Mouse (Mus musculus) urinary bladder, postnatal 10 days (tissue): ENCODE data around the gene Casq2.

Experiments
- DNase-seq: peaks from one replicate; pipeline ENCODE4 v3.0.0; 2022; ENCODE audit warnings: low spot score

The Casq2 gene

DNA sequence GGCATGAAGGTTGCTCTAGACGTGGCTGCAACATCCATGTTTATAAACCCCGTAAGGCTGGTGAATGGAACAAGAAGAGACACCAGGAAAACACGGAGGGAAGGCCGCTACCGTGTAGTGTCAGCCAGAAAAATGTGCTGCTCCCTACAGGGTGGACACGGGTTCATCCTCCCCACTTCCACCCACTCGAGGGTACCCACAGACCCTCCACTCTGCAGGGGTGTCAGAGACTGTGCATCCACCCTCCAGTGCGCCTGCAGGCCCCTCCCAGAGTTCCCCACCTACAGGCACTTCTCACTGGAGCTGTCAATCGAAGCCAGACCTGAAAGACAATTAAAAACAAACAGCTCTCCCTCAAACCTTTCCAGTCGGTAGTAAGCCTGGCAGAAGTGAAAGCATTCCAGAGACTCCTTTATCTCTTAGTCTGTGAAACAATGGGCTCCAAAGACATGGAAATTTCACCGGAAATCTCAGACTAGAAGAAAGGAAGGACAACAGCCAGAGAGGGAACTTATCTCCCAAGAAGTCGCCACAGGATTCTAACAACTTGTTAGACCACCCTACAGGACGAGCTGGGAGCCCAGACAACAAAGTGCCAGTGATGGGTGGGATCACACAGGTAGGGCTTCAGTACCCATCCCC lies 2.5 kb upstream of the Casq2 start:
- no peak for DNase-seq

DNA sequence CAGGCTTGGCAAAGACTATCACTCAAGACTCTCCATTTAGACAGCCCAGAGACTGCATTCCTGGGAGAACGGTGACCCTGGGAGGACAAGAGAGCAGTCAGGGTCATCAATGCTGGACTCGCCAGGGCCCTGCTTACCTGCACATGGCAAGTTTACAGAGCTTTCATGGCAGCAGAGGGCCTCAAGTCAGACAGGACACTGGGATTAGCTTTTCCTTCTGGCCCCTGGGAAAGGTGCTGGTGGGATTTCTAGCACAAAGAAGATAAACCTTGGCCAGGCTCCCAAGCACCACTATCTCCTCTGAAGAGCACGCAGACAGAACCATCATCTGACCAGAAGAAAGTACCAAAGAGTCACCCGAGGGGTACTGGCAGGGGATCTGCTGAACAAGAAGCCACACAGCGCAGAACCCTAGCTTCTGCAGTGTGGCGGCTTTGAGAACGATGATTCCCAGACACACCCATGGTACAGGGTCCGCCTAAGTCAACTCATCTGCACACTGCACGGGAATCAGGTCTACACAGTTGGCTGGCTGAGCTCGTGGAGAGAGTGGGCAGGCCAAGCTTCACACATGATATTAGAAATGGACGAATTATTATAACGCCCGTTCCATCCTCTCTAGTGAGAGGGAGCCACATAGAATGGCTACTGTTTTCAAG lies 1.3 kb upstream of the Casq2 start:
- DNase-seq = no peak

DNA sequence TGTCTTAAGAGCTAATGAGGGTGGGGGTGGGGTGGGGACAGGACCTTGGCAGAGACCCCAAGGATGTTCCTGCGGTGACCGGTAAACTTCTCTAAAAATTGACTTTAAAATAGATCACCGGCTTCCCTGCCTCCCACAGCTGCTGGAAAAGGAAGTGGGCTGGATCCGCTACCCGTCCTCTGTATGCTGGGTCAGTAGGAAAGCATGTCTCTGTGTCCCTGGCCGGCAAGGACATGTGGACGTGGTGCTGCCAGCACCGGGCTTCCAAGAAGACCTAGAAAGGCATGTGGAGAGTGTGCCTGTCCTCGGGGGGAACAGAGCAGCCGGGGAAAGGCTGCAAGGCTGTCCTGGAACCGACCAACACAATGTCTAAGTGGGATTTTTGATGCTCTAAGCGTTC lies 496 bp upstream of the Casq2 start:
- no peak for DNase-seq

DNA sequence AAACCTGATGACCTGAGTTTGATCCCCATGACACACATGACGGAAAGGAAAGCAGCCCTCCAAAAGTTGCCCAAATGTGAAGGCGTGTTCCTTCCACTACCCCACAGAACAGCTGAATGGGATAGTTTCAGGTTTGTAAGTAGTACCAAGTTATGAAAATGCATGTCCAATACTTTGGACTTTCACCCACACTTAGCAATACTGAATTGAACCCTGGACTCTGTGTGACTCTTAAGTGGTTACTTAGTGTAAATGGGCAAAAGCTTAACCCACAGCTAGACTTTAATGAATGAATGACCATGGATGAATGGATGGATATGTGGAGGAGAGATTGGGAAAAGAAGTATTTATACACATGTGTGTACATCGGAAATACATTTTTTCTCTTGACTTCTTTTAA lies 8.6 kb downstream of the Casq2 start:
- DNase-seq = no peak

DNA sequence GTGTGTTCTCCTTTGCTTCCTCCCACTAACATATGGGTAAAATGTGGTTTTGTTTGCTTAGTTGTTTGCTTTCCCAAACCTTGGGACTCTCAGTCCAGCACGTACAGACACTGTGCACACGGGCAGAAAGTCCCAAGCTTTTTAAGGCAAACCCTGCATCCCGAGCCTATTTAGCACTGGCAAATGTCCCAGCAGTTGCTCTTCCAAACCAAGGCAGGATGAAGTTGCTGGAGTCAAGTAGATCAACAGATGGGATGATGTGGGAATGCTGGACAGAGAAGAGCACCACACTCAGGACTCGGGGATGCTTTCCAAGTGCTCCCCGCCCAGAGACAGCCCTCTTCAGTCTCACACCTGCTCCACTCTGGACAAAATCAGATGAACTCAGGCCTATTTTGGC lies 9.2 kb downstream of the Casq2 start:
- DNase-seq = no peak

DNA sequence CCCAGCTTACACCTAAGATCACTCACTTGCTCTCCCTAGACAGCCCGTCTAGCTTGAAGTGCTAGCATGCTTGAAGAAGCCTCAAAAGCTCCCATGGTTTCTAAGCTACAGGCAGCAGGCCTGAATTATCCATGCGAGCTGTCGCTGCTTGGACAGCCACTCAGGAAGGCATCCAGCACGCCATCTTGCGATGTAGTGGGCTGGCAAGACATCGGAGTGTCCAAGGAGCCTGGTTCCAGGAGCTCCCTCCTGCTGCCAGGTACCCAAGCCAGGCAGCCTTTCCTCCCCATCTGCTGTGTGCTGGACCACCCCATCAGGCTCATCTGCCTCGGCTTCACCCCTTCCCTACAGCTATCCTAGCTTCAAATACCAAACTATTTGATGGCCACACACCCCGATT lies 10.2 kb downstream of the Casq2 start:
- DNase-seq = no peak

DNA sequence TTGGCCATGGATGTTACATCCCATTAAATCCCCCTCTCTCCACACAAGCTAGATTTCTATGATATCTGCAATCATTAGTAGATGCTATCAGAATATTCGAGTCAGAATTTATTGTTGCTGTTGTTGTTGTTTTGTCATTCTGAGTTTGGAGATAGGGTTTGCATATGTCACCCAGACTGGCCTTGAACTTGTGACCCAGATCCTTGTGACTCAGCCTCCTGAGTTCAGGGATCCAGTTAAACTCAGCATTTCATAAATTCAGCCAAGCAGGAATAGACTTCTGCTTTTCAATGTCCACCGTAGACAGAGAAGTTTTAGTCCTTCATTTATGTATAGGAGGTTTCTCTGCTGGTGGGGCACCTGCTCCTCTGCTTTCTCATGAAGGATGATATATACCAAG lies 10.8 kb downstream of the Casq2 start:
- DNase-seq = no peak

DNA sequence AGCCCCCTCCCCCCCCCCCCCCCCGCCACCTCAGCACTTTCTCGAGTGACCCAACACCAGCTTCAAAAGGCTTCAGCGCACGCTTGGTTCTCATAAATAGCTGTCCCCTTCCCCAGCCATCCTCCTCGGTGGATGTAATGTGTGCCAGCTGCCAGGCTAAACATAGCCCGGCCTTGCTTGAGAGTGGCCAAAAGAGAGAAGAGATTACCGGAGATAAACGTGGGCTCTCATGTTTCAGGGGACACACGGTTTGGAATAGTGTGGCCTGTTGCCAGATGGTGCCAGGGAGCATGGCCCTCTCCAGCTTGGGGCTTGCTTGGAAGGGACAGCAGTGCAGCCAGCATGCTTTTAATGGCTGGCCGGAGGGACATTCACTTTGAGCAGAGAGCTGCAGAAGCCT lies 13.0 kb downstream of the Casq2 start:
- DNase-seq = no peak

DNA sequence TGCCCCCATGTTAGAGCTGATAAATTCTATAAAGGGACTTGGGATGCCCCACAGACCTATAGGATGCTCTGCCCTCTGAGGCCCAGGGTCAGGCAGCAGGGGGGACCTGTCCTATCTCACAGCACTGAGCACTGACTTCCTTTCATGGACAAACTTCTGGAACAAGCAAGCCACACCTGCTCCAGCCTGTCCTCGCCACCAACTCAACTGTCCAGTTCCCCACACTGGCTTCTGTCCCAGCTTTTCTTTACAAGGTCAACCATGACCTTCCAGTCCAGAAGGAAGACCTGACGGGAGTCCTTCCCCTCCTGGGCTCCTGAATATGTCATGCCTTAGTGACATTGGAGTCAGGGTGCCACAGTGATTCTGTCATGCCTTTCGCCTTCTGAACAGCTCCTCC lies 13.6 kb downstream of the Casq2 start:
- DNase-seq = no peak

DNA sequence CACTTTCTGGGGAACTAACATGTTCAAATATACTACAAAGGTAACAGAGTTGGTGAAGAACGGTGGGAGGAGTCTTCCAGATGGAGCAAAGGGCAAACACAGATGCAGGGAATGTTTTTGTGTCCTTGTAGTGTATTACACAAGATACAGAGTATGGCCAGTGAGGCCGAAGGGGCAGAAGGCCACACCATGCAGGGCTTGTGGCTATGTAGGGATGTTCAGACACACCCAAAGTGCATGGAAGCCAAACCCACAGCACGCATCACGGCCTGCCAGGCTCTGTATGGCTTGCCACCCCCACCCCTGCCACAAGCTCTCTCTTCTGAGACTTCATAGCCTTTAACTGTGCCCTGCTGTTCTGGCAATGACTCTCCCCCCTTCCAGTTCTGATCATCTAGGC lies 15.2 kb downstream of the Casq2 start:
- DNase-seq = no peak

DNA sequence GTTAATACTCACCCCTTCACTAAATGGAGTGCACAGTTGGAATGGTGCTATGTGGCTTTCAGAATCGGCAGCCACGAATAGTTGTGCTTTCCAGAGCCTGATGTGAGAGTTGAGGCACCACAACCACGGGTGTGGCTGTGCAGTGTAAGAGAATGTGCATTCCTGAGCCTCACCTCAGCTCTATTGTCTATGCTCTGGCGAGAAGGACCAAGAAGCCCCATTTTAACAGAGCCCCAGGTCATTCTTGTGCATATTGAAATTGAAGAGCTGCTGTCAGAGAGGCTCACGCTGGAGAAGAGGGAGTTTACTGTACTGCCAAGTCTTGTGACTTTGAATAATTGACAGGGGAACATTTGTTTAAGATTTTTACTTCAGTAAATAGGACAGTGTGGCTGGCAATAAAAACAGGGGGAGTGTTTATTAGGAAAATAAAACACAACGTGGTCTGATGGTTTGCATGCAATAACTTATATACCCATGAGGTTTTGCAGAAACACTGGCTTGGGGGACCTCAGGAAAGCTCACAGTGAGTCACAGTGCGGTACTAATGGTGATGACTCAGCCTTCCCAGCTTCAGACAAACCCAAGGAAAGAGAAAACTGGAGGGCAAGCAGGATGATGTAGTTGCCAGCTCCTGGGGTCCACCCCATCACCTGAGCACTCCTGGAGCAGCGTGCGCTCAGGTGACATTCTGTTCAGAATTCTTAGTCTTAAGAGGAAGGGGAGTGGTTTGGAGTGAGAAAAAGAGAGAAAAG lies 17.8 kb downstream of the Casq2 start:
- no peak for DNase-seq

DNA sequence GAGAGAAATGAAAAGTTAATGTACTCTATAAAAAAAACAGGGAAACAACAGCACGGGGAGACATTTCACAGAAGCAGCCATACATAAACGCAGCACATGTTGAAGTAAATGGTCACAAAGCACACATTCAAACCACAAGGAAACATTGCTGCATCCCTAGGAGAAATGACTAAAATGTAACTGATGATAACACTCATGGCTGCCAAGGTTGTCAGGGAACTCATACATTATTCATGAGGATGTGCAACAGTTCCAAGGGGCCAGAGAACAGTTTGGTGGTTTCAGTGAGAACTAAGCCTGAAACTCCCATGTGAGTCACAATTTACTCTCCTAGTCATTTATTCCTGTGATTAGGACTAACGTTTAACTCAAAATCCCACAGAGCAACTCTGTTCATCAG lies 22.0 kb downstream of the Casq2 start:
- no peak for DNase-seq

DNA sequence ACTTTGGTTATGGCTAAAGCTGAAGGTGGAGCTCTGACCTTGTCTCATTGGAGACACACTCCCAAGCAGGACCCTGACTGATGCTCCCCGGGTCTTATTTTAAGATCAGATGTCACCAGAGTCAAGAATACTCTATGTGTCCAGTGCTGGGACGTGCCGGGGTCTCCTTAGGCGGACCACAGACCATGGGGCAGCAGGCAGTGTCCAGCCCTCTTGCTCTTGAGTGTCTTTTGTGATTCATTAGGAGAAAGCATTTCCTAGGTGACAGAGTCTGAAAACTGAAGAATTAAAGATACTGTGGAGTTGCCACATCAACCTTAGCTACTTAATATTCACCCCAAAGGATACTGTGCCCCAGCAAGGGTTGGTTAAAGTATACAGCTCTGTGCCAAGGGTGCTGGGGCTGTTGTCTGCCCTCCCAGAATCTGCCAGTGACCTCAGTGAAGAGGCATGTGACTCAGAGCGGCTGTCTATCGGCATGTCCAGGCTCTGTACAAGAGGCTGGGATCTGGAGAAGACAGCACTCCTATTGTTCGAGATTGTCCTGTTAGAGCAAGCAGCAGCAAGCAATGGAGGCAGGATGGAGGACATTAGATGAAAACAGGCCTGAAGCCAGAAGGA lies 25.9 kb downstream of the Casq2 start:
- no peak for DNase-seq

DNA sequence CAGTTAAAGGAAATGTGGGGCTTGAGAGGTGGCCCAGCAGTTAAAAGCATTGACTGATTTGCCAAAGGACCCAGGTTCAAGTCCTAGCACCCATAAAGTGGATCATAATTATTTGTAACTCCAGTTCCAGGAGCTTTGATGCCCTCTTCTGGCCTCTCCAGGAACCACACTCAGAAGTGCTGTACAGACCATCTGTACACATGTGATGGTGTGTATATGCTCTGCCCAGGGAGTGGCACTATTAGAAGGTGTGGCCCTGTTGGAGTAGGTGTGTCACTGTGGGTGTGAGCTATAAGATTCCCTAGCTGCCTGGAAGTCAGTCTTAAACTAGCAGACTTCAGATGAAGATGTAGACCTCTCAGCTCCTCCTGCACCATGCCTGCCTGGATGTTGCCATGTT lies 34.7 kb downstream of the Casq2 start:
- no peak for DNase-seq

DNA sequence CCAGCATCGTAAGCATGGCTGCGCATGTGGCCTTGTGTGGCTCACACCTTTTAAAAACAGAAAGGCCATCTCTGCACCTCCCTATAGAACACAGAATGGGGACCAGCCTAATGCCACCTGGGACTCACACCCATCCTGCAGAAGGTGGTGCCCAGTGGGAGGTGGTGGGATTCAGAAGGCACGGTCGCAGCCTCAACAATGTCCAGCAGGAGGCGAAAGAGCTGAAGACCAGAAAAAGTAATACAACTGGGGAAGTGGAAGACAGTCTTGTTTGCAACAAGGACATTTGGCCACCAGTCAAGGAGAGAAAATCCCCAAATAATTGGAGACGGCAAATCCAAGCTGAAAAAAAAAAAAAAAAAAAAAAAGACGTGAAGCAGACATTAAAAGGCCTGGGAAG lies 35.8 kb downstream of the Casq2 start:
- DNase-seq = no peak

DNA sequence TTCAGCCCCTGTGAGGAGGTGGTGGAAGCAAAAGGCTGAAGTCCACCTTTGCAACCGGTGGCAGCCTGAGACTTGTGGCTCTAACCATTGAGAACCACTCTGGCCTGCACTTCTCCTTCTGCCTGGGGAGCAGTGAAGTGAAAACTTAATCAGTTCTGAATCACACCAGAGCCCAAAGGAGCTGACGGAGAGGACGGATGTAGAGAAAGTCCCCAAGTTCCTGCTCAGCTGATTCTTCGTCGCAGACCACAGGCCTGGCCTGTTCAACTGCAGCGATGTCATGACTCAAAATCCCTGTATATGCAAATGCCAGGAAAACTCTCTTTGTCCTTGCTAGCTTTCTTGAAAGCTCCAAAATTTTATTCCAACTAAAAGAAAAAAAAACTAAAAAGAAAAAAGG lies 37.4 kb downstream of the Casq2 start:
- no peak for DNase-seq

DNA sequence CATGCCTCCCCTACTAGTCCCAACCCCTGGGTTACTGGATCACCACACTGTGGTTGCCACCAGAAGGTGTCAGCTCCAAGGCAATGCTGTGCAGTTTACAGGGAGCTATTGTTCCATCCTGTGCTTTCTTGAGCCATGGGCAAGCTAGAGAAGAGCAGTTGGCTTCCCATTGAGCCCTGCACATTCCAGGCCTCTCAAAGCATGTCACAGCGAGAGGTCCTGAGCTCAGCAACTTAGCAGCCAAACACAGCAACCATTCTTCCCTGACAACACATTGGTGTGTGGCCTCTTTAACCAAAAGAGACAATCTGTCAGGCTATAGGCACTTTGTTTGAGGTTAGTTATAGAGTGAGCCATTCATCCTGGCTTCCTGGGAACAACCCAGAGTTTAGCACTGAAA lies 39.3 kb downstream of the Casq2 start:
- DNase-seq = no peak

DNA sequence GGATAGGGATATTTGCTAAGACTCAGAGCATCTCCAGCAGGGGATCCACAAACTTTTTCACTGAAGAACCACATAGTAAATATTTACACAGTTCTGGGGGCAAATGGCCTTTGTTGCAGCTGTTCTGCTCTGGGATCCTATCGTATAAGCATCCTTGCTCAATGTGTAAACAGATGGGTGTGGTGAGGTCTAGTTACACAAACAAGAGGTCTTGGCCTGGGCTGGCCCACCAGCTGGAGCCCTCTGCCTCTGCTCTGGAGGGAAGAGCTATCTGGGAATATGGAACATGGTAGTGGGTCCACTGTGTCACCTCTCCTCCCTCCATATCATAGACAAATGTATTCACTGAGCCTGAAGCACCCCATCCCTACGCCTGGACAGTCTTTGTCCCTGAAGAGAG lies 40.9 kb downstream of the Casq2 start:
- no peak for DNase-seq

DNA sequence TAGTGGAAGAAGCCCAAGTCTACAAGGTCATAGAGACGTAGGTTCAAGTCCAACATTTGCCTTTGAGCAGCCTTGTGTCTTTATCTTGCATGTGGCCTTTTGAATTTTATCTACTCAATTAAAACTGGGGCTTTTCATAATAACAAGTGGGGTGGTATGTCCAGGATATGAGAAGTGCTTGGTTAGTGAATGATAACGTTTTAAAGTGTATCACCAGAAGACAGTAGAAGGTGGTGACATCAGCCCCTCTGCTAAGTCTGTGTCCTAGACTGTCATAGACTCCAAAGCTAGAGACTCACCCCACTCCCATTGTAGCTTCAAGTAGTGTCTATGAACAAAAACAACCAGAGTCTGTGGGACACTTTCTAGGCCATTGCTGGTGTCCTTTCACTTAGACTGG lies 42.0 kb downstream of the Casq2 start:
- DNase-seq = no peak

DNA sequence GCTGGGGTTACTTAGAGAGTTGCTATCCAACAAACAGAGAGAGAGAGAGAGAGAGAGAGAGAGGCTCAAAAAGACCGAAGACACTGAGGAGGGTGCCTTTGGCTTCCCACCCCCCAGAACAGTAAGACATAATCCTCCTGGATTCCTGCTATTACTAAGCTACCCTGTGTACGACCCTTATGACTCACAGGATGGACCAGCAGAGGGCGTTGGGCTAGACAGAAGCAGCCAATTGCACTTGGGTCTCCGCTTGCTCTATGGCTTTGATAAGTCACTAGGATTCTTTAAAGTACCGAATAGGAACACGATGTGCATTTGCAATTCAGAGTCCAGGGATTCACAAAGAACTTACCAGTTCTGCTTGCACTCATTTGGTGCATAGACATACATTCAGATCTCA lies 44.3 kb downstream of the Casq2 start:
- no peak for DNase-seq

DNA sequence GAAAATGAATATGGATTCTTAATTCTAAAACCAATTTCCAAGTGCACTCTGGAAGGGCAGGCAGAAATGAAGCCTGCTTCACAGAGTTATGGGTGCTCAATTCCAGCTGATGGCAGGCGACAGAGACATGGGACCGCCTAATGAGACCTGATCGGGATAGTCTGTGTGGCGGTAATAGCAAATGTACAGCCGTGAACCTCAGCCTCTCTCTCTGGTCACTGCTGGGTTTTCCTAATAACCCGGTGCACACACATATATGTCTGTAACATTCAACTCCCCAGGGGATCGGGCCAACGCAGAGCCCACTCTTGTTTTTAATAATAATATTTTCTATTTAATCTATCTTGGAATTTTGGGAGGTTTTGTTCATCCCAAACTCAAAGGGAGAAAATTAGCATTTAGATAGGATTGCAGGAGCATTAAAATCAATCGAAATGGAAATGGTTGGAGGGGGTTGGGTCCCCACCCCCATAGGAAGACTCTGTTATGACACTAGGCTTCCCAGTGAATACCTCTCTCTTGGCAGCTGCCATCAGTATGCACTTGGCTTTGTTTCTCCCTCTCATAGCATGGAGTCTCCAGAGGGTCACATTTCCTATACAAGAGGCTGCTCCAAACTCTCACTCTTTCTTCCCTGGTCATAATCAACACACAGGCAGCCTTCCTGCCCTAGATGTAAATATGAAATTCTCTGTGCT lies 45.6 kb downstream of the Casq2 start:
- no peak for DNase-seq

DNA sequence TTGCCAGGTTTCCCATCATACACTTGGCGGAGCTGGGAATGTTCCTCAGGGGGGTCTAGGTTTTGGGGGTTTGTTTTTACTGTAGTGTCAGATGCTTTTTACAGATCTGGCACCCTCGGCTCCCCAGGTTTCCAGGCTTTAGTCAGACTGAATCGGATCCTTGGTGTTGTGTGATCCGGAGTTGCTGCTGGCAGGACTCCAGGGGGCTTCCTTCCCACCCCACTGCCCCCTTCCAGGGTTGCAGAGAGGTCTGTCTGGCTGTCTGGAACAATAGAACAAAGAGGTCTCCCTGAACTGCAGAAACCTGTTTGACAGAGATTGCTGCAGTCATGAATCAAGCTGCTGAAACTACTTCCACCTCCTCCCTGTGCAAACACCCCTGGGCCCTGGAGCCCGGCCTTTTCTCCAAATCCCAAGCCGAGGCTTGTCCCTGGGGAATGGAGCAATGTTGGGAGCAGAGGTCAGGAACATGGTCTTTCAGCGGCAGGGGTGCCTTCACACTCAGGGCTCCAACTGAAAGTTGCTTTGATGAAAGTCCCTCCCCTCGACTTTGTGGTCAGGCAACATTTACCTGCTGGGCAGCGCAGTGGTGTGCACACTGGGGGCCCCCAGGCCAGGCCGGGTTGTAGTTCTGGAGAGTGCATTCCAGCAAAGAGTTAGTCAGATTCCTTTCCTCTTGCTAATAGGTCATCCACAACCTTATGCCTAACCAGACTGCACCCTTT lies 49.3 kb downstream of the Casq2 start:
- DNase-seq = no peak
